Comparison of ENCODE assay signal across 8 mouse cellular contexts in genomic region chr16:18289067-18289588, GRCm38 (mm10). TPM values are rescaled to one million over a fixed set of nuclear protein-coding genes. Genes with fewer than 3 reads are reported as not detected.
A peak's percentile ranks its signal among the peaks of the same experiment; 100 is the strongest.
DNase-seq lines count a peak whose midpoint lies in the region; ATAC-seq and TF ChIP-seq lines count a peak whose summit lies in the region.

Gene Dgcr8 (minus strand): TSS chr16:18289246.

- peak; percentile 68 for TF ChIP-seq POLR2A in testis, adult 2 months (IDR thresholded peaks at IDR 0.05; ENCODE audit: control insufficient read depth, low read depth, low read length)

- under 1% methylated on average over 57 of the region's 71 CpGs for WGBS in forebrain, embryonic 12.5 days
- under 1% methylated on average over 64 of the region's 71 CpGs for WGBS in heart, postnatal 0 days
- WGBS in liver, embryonic 16.5 days (ENCODE audit: insufficient replicate concordance) = under 1% methylated on average over 70 of the region's 71 CpGs
- WGBS in neural tube, embryonic 13.5 days = under 1% methylated on average over 69 of the region's 71 CpGs

- no peaks in the 10 kb centered on the region for H3K9me3 ChIP-seq in E14TG2a.4 (ENCODE audit: low read length)
- H3K9me3 ChIP-seq in forebrain, embryonic 12.5 days = no peaks in the 10 kb centered on the region
- H3K9me3 ChIP-seq in heart, postnatal 0 days (replicated peaks; ENCODE audit: control insufficient read depth, low read length) = no peaks in the 10 kb centered on the region
- no peaks in the 10 kb centered on the region for H3K9me3 ChIP-seq in liver, embryonic 16.5 days (replicated peaks; ENCODE audit: control insufficient read depth, low read length)
- H3K9me3 ChIP-seq in neural tube, embryonic 13.5 days = no peaks in the 10 kb centered on the region

- peaks cover 41% of the 10 kb centered on the region for H3K4me1 ChIP-seq in E14TG2a.4 (replicated peaks; ENCODE audit: low read depth, low read length)
- H3K4me1 ChIP-seq in forebrain, embryonic 12.5 days = peaks cover 31% of the 10 kb centered on the region
- peaks cover 20% of the 10 kb centered on the region for H3K4me1 ChIP-seq in heart, postnatal 0 days (ENCODE audit: control insufficient read depth, insufficient read depth)
- peaks cover 19% of the 10 kb centered on the region for H3K4me1 ChIP-seq in liver, embryonic 16.5 days (ENCODE audit: control insufficient read depth, low read depth, low read length)
- peaks cover 33% of the 10 kb centered on the region for H3K4me1 ChIP-seq in neural tube, embryonic 13.5 days (replicated peaks)
- peaks cover 5% of the 10 kb centered on the region for H3K4me1 ChIP-seq in testis, adult 2 months (ENCODE audit: control insufficient read depth, insufficient read depth, low read length)

- H3K4me2 ChIP-seq in forebrain, embryonic 12.5 days = peak within 1 kb of the TSS; percentile 72
- peak within 1 kb of the TSS; percentile 84 for H3K4me2 ChIP-seq in heart, postnatal 0 days (ENCODE audit: low read depth, low read length)
- H3K4me2 ChIP-seq in liver, embryonic 16.5 days (ENCODE audit: low read depth, low read length) = peak within 1 kb of the TSS; percentile 94
- peak within 1 kb of the TSS; percentile 97 for H3K4me2 ChIP-seq in neural tube, embryonic 13.5 days

- no peaks in the 10 kb centered on the region for H3K27me3 ChIP-seq in E14TG2a.4 (ENCODE audit: insufficient read depth, low read length)
- H3K27me3 ChIP-seq in forebrain, embryonic 12.5 days = no peaks in the 10 kb centered on the region
- no peaks in the 10 kb centered on the region for H3K27me3 ChIP-seq in heart, postnatal 0 days (ENCODE audit: control insufficient read depth, insufficient read depth, low read length)
- H3K27me3 ChIP-seq in liver, embryonic 16.5 days (ENCODE audit: control insufficient read depth, insufficient read depth, low read depth, low read length) = no peaks in the 10 kb centered on the region
- H3K27me3 ChIP-seq in neural tube, embryonic 13.5 days = no peaks in the 10 kb centered on the region
- H3K27me3 ChIP-seq in testis, adult 2 months (ENCODE audit: control insufficient read depth, insufficient read depth, low read length) = no peaks in the 10 kb centered on the region

- peak within 1 kb of the TSS; percentile 97 for H3K9ac ChIP-seq in forebrain, embryonic 12.5 days
- H3K9ac ChIP-seq in heart, postnatal 0 days (replicated peaks; ENCODE audit: low read depth, low read length) = peak within 1 kb of the TSS; percentile 92
- peak within 1 kb of the TSS; percentile 92 for H3K9ac ChIP-seq in liver, embryonic 16.5 days (ENCODE audit: low read depth, low read length)
- peak within 1 kb of the TSS; percentile 94 for H3K9ac ChIP-seq in neural tube, embryonic 13.5 days

- peak; percentile 100 for ATAC-seq in forebrain, embryonic 12.5 days (ENCODE audit: low FRiP score)
- ATAC-seq in heart, postnatal 0 days (ENCODE audit: insufficient read depth, low read depth) = peak; percentile 99
- peak; percentile 98 for ATAC-seq in liver, embryonic 16.5 days (ENCODE audit: low read depth)
- peak; percentile 99 for ATAC-seq in neural tube, embryonic 13.5 days (ENCODE audit: low read depth)

- H3K36me3 ChIP-seq in E14TG2a.4 (ENCODE audit: insufficient read depth, low read length) = peaks cover 42% of the 10 kb centered on the region
- peaks cover 30% of the 10 kb centered on the region for H3K36me3 ChIP-seq in forebrain, embryonic 12.5 days (replicated peaks)
- peaks cover 11% of the 10 kb centered on the region for H3K36me3 ChIP-seq in heart, postnatal 0 days (replicated peaks; ENCODE audit: control insufficient read depth, insufficient read depth, low read length)
- H3K36me3 ChIP-seq in liver, embryonic 16.5 days (ENCODE audit: control insufficient read depth, insufficient read depth) = peaks cover 8% of the 10 kb centered on the region
- peaks cover 13% of the 10 kb centered on the region for H3K36me3 ChIP-seq in neural tube, embryonic 13.5 days
- H3K36me3 ChIP-seq in testis, adult 2 months (ENCODE audit: control insufficient read depth, insufficient read depth, low read length) = peaks cover 1% of the 10 kb centered on the region

- no peak for TF ChIP-seq CTCF in E14TG2a.4 (conservative IDR thresholded peaks at IDR 0.05; ENCODE audit: low read length)
- no peak for TF ChIP-seq CTCF in heart, postnatal 0 days (IDR thresholded peaks at IDR 0.05; ENCODE audit: low read depth)
- TF ChIP-seq CTCF in testis, adult 2 months (IDR thresholded peaks at IDR 0.05; ENCODE audit: control insufficient read depth, insufficient read depth, insufficient replicate concordance, low read depth, low read length) = no peak

- peak within 1 kb of the TSS; percentile 97 for H3K4me3 ChIP-seq in E14TG2a.4 (replicated peaks; ENCODE audit: low read length)
- H3K4me3 ChIP-seq in forebrain, embryonic 12.5 days (replicated peaks) = peak within 1 kb of the TSS; percentile 88
- peak within 1 kb of the TSS; percentile 94 for H3K4me3 ChIP-seq in heart, postnatal 0 days (ENCODE audit: low read depth, low read length)
- H3K4me3 ChIP-seq in liver, embryonic 16.5 days (ENCODE audit: low read depth, low read length) = peak within 1 kb of the TSS; percentile 76
- peak within 1 kb of the TSS; percentile 64 for H3K4me3 ChIP-seq in neural tube, embryonic 13.5 days
- peak within 1 kb of the TSS; percentile 95 for H3K4me3 ChIP-seq in testis, adult 2 months (ENCODE audit: control insufficient read depth, low read depth, low read length)

- peak; percentile 97 for DNase-seq in c-Kit-positive CD71-positive TER-119-positive erythroid progenitor cells, embryonic 14.5 days (ENCODE audit: low spot score)
- DNase-seq in heart, postnatal 0 days (ENCODE audit: low spot score) = peak; percentile 98
- DNase-seq in kidney, postnatal 4 days = peak; percentile 97 to 99

- H3K27ac ChIP-seq in forebrain, embryonic 12.5 days = peak within 1 kb of the TSS; percentile 90
- H3K27ac ChIP-seq in heart, postnatal 0 days (ENCODE audit: low read depth) = peak within 1 kb of the TSS; percentile 86
- H3K27ac ChIP-seq in liver, embryonic 16.5 days (ENCODE audit: low read length) = peak within 1 kb of the TSS; percentile 90
- H3K27ac ChIP-seq in neural tube, embryonic 13.5 days (replicated peaks) = peak within 1 kb of the TSS; percentile 84
- peak within 1 kb of the TSS; percentile 85 for H3K27ac ChIP-seq in testis, adult 2 months (ENCODE audit: control insufficient read depth, insufficient read depth, low read depth, low read length)

- TF ChIP-seq EP300 in heart, postnatal 0 days (IDR thresholded peaks at IDR 0.05; ENCODE audit: low read depth) = no peak

RNA-seq across cellular contexts. Expression of gene Dgcr8, which starts in this region (rescaled TPM):
- polyA plus RNA-seq in forebrain, embryonic 12.5 days (2016; fragmentation: Nextera tagmentation; extraction: Ambion mirVana) = 40.8 and 44.2 TPM in 2 replicates
- 23.4 and 23.5 TPM in 2 replicates for total RNA-seq in heart, postnatal 0 days (2014; rRNA removed; ENCODE audit: low replicate concordance)
- polyA plus RNA-seq in heart, postnatal 0 days (2015; fragmentation: Nextera tagmentation; extraction: Ambion mirVana) = 8.9 and 9.6 TPM in 2 replicates
- polyA plus RNA-seq in liver, embryonic 16.5 days (2015; fragmentation: Nextera tagmentation; extraction: Ambion mirVana) = 10.5 and 11.3 TPM in 2 replicates
- 31.2 and 34.0 TPM in 2 replicates for polyA plus RNA-seq in neural tube, embryonic 13.5 days (2015; fragmentation: Nextera tagmentation; extraction: Ambion mirVana)
- polyA plus RNA-seq in testis, adult 2 months (2012; rRNA removed) = 23.3 and 28.9 TPM in 2 replicates

Comparison
In these comparisons a context has a peak if more than half of its experiments do, and no peak if none do; other contexts are left out.
1. Peak in every context shown above with its lines: DNase-seq, ATAC-seq, H3K4me3 ChIP-seq and H3K27ac ChIP-seq.